Mouse (Mus musculus) Patski (cell line): ENCODE measurements around the gene Arhgef12. TPM values are rescaled to one million over a fixed set of nuclear protein-coding genes. Genes with fewer than 3 reads are reported as not detected.

Source experiments
- ATAC-seq: fragments of 100-300 bp; one replicate; pipeline ENCODE4 v1.8.0; 2021
- CTCF ChIA-PET: fragments of 350-600 bp; sonication (Branson Sonifier 250); formaldehyde crosslinking; loops from one replicate; lab custom pipeline; 2022; ENCODE audit warnings: inconsistent platforms; lab: Charles Lee
- POLR2A ChIA-PET: fragments of 350-600 bp; sonication (Branson Sonifier 250); formaldehyde crosslinking; loops from one replicate; lab custom pipeline; 2022; ENCODE audit warnings: antibody characterized with exemption, inconsistent platforms; lab: Charles Lee
- DNase-seq: peaks from one replicate; pipeline ENCODE4 v3.0.0-alpha.2; 2011; ENCODE audit warnings: low read depth, low spot score
- H3K27me3 ChIP-seq: fragments of 371-371 bp; one replicate; pipeline ENCODE4 v1.5.1; 2021
- CTCF ChIP-seq: fragments of 100-300 bp; IDR thresholded peaks from one replicate; pipeline ENCODE4 v1.5.1; 2021
- in situ Hi-C: fragments of 300-500 bp; cut with MboI; formaldehyde crosslinking; loops from 3 replicates; pipeline ENCODE4 v1.11.1; 2018; ENCODE audit warnings: low pct_unique_long_range_greater_than_20kb, mixed read lengths
- polyA plus RNA-seq: library from polyadenylated mRNA; unstranded; gene quantifications from one replicate; pipeline ENCODE4 v1.2.3, GENCODE M21; 2021

The Arhgef12 gene
- polyA plus RNA-seq, 1 experiment from 2014 or later = 91.2 TPM

- ATAC-seq = no peak
- CTCF ChIA-PET = interaction anchor here (0.6 kb wide), 1 partner anchor 39 kb away, joined by 3 read pairs; no protein-coding TSS in a partner anchor
- POLR2A ChIA-PET = interaction anchor here (0.6 kb wide), 1 partner anchor 34 kb away, joined by 3 read pairs; no protein-coding TSS in a partner anchor
- in situ Hi-C loops = no loop called here
- no peak for DNase-seq
- TF ChIP-seq CTCF = no peak
- H3K27me3 ChIP-seq = no peaks in the 10 kb centered on the region
Observed at GRCm38 (mm10) chr9:43070566-43070965, 36.5 kb downstream of the Arhgef12 start.

GRCm38 (mm10) chr9:43070153-43070552 is 36.9 kb downstream of the Arhgef12 start:
- DNase-seq (no peak), ATAC-seq (no peak)
- ChIA-PET CTCF (interaction anchor here (0.6 kb wide), 1 partner anchor 39 kb away, joined by 3 read pairs; no protein-coding TSS in a partner anchor), POLR2A (no interaction called here)
- in situ Hi-C loops = no loop called here
- no peak for TF ChIP-seq CTCF
- no peaks in the 10 kb centered on the region for H3K27me3 ChIP-seq

GRCm38 (mm10) chr9:43067896-43068295 is 39.1 kb downstream of the Arhgef12 start:
- DNase-seq = no peak
- TF ChIP-seq CTCF = no peak
- in situ Hi-C loops = no loop called here
- ChIA-PET CTCF (interaction anchor here (0.9 kb wide), 1 partner anchor 22 kb away, joined by 3 read pairs; no protein-coding TSS in a partner anchor), POLR2A (no interaction called here)
- H3K27me3 ChIP-seq = no peaks in the 10 kb centered on the region
- ATAC-seq = no peak

- no peak for DNase-seq
- no peaks in the 10 kb centered on the region for H3K27me3 ChIP-seq
- in situ Hi-C loops = no loop called here
- ChIA-PET CTCF (no interaction called here), POLR2A (no interaction called here)
- ATAC-seq = no peak
- no peak for TF ChIP-seq CTCF
Observed at GRCm38 (mm10) chr9:43065231-43065630, 41.8 kb downstream of the Arhgef12 start.

GRCm38 (mm10) chr9:43061545-43061944 is 45.5 kb downstream of the Arhgef12 start:
- TF ChIP-seq CTCF = no peak
- H3K27me3 ChIP-seq = no peaks in the 10 kb centered on the region
- ATAC-seq (no peak), DNase-seq (no peak)
- POLR2A ChIA-PET = interaction anchor here (1.1 kb wide), 1 partner anchor 13 kb away, joined by 4 read pairs; no protein-coding TSS in a partner anchor
- CTCF ChIA-PET = interaction anchor here (1.5 kb wide), 1 partner anchor 23 kb away, joined by 3 read pairs; no protein-coding TSS in a partner anchor
- in situ Hi-C loops = no loop called here

GRCm38 (mm10) chr9:43050391-43050790 is 56.6 kb downstream of the Arhgef12 start:
- CTCF ChIA-PET = interaction anchor here (1.0 to 2.4 kb wide), 5 partner anchors 11 to 49 kb away, joined by 3 to 6 read pairs (median 4); no protein-coding TSS in a partner anchor
- no peak for DNase-seq
- H3K27me3 ChIP-seq = no peaks in the 10 kb centered on the region
- no peak for ATAC-seq
- in situ Hi-C loops = no loop called here
- POLR2A ChIA-PET = interaction anchor here (0.7 kb wide), 1 partner anchor 52 kb away, joined by 3 read pairs; no protein-coding TSS in a partner anchor
- no peak for TF ChIP-seq CTCF

GRCm38 (mm10) chr9:43044481-43044880 is 62.6 kb downstream of the Arhgef12 start:
- no peak for ATAC-seq
- no peaks in the 10 kb centered on the region for H3K27me3 ChIP-seq
- ChIA-PET CTCF (no interaction called here), POLR2A (no interaction called here)
- in situ Hi-C loops = no loop called here
- TF ChIP-seq CTCF = no peak
- no peak for DNase-seq

GRCm38 (mm10) chr9:43038466-43038865 is 68.6 kb downstream of the Arhgef12 start:
- no peak for TF ChIP-seq CTCF
- CTCF ChIA-PET = interaction anchor here (1.9 kb wide), 1 partner anchor 12 kb away, joined by 4 read pairs; no protein-coding TSS in a partner anchor
- POLR2A ChIA-PET = no interaction called here
- no peaks in the 10 kb centered on the region for H3K27me3 ChIP-seq
- ATAC-seq (no peak), DNase-seq (no peak)
- in situ Hi-C loops = no loop called here

- H3K27me3 ChIP-seq = no peaks in the 10 kb centered on the region
- ATAC-seq (peak; percentile 57), DNase-seq (peak; percentile 61)
- in situ Hi-C loops = no loop called here
- ChIA-PET CTCF (no interaction called here), POLR2A (no interaction called here)
- TF ChIP-seq CTCF = no peak
Observed at GRCm38 (mm10) chr9:43035208-43035607, 71.8 kb downstream of the Arhgef12 start.

- no peak for ATAC-seq
- no peak for DNase-seq
Observed at GRCm38 (mm10) chr9:43034273-43034672, 72.8 kb downstream of the Arhgef12 start.

GRCm38 (mm10) chr9:43027757-43028156 is 79.3 kb downstream of the Arhgef12 start:
- CTCF ChIA-PET = interaction anchor here (1.0 to 1.6 kb wide), 2 partner anchors 12 to 66 kb away, joined by 3 to 4 read pairs; no protein-coding TSS in a partner anchor
- DNase-seq (no peak), ATAC-seq (no peak)
- no peak for TF ChIP-seq CTCF
- H3K27me3 ChIP-seq = no peaks in the 10 kb centered on the region
- in situ Hi-C loops = no loop called here
- POLR2A ChIA-PET = no interaction called here

More at GRCm38 (mm10) chr9:43034273-43034672, 72.8 kb downstream of the Arhgef12 start:
- H3K27me3 ChIP-seq = no peaks in the 10 kb centered on the region
- ChIA-PET CTCF (no interaction called here), POLR2A (no interaction called here)
- in situ Hi-C loops = no loop called here
- no peak for TF ChIP-seq CTCF
